In genomic region chr3:158554280-158554679, GRCm38 (mm10) we compare ENCODE assay signal across 14 mouse cellular contexts. TPM values are rescaled to one million over a fixed set of nuclear protein-coding genes. Genes with fewer than 3 reads are reported as not detected.
"Had no signal": no experiment of that assay in that cellular context is flagged by ENCODE, and none has a peak within 500 bp of the region (broad histone marks: within the 10 kb centered on the region; RNA-seq: fewer than 3 reads in every experiment).

No protein-coding gene starts in this region.

- H3K36me3 ChIP-seq: limb, embryonic 12.5 days; liver, embryonic 13.5 days; lung, embryonic 15.5 days; midbrain, embryonic 15.5 days had no signal

- H3K9ac ChIP-seq: limb, embryonic 12.5 days; liver, embryonic 13.5 days; liver, postnatal 0 days; lung, embryonic 15.5 days; midbrain, embryonic 15.5 days had no signal

- H3K4me2 ChIP-seq: limb, embryonic 12.5 days; liver, embryonic 13.5 days; lung, embryonic 15.5 days; midbrain, embryonic 15.5 days had no signal

- H3K27me3 ChIP-seq: midbrain, embryonic 15.5 days had no signal

- DNase-seq: kidney, adult 9 months; kidney, postnatal 4 days; liver; liver, embryonic 13.5 days; liver, postnatal 0 days; lung, postnatal 14 days; thymus, postnatal 4 days had no signal

- H3K4me1 ChIP-seq: limb, embryonic 12.5 days; liver, embryonic 13.5 days; lung, embryonic 15.5 days; megakaryocyte, embryonic 14.5 days had no signal

- ATAC-seq: liver, postnatal 0 days; midbrain, embryonic 15.5 days had no signal

- H3K4me3 ChIP-seq: limb, embryonic 12.5 days; liver, embryonic 13.5 days; lung, embryonic 15.5 days; megakaryocyte, embryonic 14.5 days; midbrain, embryonic 15.5 days had no signal

- H3K27ac ChIP-seq: kidney, postnatal 0 days; limb, embryonic 12.5 days; liver, embryonic 13.5 days; lung, embryonic 15.5 days; macrophage; midbrain, embryonic 15.5 days; stomach, postnatal 0 days had no signal

- H3K9me3 ChIP-seq: limb, embryonic 12.5 days; liver, embryonic 13.5 days; lung, embryonic 15.5 days; megakaryocyte, embryonic 14.5 days; midbrain, embryonic 15.5 days had no signal

RNA-seq across cellular contexts. Expression of gene Lrrc7, which starts 7.7 kb away (rescaled TPM):
- polyA plus RNA-seq: macrophage had no signal
